Mouse (Mus musculus): ENCODE data around the gene 1700003F12Rik. TPM values are rescaled to one million over a fixed set of nuclear protein-coding genes. Genes with fewer than 3 reads are reported as not detected.
A peak's percentile ranks its signal among the peaks of the same experiment; 100 is the strongest.

1700003F12Rik gene
- total RNA-seq, 1 experiment, result 1.7 TPM

- Histone ChIP-seq H3K4me1 (ENCODE audit: control insufficient read depth in 2 of 2, insufficient read depth in 2 of 2, low read length in 2 of 2, poor library complexity in 1 of 2) (peaks cover 0 to 2% of the 10 kb centered on the region in 2 experiments; a peak in 1 of 4 replicates), H3K9ac (ENCODE audit: insufficient read depth, low read depth, low read length, poor library complexity, severe bottlenecking) (no peak overlapping the region), H3K4me3 (ENCODE audit: insufficient read depth in 1 of 2, low read depth in 1 of 2, low read length in 2 of 2, poor library complexity in 1 of 2, severe bottlenecking in 1 of 2) (no peak overlapping the region), H3K9me3 (ENCODE audit: control insufficient read depth, insufficient read depth, low read depth, low read length) (no peaks in the 10 kb centered on the region), H3K27ac (ENCODE audit: insufficient read depth, low read depth, low read length, poor library complexity, severe bottlenecking) (no peak overlapping the region), H3K36me3 (ENCODE audit: control insufficient read depth, insufficient read depth, low read length, poor library complexity, severe bottlenecking) (peaks cover 23% of the 10 kb centered on the region)
- DNase-seq (ENCODE audit: low read depth, low spot score), result no peak
- TF ChIP-seq HCFC1 (IDR thresholded peaks at IDR 0.05; ENCODE audit: borderline replicate concordance, insufficient read depth, low read length) (no peak), ZNF384 (IDR thresholded peaks at IDR 0.05; ENCODE audit: low read depth, low read length) (no peak)
- in situ Hi-C loops (cut with MboI; ENCODE audit: low sequenced_read_pairs in 2 of 2, unreplicated experiment in 2 of 2), result no loop called here
Measured at GRCm38 (mm10) chr2:154526531-154526930, 20.4 kb upstream of the 1700003F12Rik start.

GRCm38 (mm10) chr2:154532888-154533287 is 14.0 kb upstream of the 1700003F12Rik start:
- H3K4me3 ChIP-seq (ENCODE audit: insufficient read depth in 1 of 2, low read depth in 1 of 2, low read length in 2 of 2, poor library complexity in 1 of 2, severe bottlenecking in 1 of 2), result no peak overlapping the region
- H3K9ac ChIP-seq (ENCODE audit: insufficient read depth, low read depth, low read length, poor library complexity, severe bottlenecking), result no peak overlapping the region
- H3K27ac ChIP-seq (ENCODE audit: insufficient read depth, low read depth, low read length, poor library complexity, severe bottlenecking), result peak overlapping the region; percentile 61; the same call in 1 of the 2 replicates
- DNase-seq (ENCODE audit: low read depth, low spot score), result no peak
- no peaks in the 10 kb centered on the region for H3K9me3 ChIP-seq (ENCODE audit: control insufficient read depth, insufficient read depth, low read depth, low read length)
- peaks cover 2 to 4% of the 10 kb centered on the region in 2 experiments; a peak in 2 of 4 replicates for H3K4me1 ChIP-seq (ENCODE audit: control insufficient read depth in 2 of 2, insufficient read depth in 2 of 2, low read length in 2 of 2, poor library complexity in 1 of 2)
- no peak for TF ChIP-seq HCFC1 (IDR thresholded peaks at IDR 0.05; ENCODE audit: borderline replicate concordance, insufficient read depth, low read length)
- 0 out of 2 replicates have a peak, but pooled peaks have one; percentile 65 for TF ChIP-seq MAFK (IDR thresholded peaks at IDR 0.05; ENCODE audit: insufficient read depth, low read depth, low read length)
- in situ Hi-C loops (cut with MboI; ENCODE audit: low sequenced_read_pairs in 2 of 2, unreplicated experiment in 2 of 2), result no loop called here
- H3K36me3 ChIP-seq (ENCODE audit: control insufficient read depth, insufficient read depth, low read length, poor library complexity, severe bottlenecking), result peaks cover 40% of the 10 kb centered on the region

- Histone ChIP-seq H3K4me3 (ENCODE audit: insufficient read depth in 1 of 2, low read depth in 1 of 2, low read length in 2 of 2, poor library complexity in 1 of 2, severe bottlenecking in 1 of 2) (no peak overlapping the region), H3K4me1 (ENCODE audit: control insufficient read depth in 2 of 2, insufficient read depth in 2 of 2, low read length in 2 of 2, poor library complexity in 1 of 2) (peaks cover 2 to 6% of the 10 kb centered on the region in 2 experiments; a peak in 2 of 4 replicates), H3K9me3 (ENCODE audit: control insufficient read depth, insufficient read depth, low read depth, low read length) (no peaks in the 10 kb centered on the region), H3K9ac (ENCODE audit: insufficient read depth, low read depth, low read length, poor library complexity, severe bottlenecking) (no peak overlapping the region), H3K36me3 (ENCODE audit: control insufficient read depth, insufficient read depth, low read length, poor library complexity, severe bottlenecking) (peaks cover 44% of the 10 kb centered on the region), H3K27ac (ENCODE audit: insufficient read depth, low read depth, low read length, poor library complexity, severe bottlenecking) (no peak overlapping the region)
- TF ChIP-seq ZC3H11A (IDR thresholded peaks at IDR 0.05; ENCODE audit: borderline replicate concordance, low read depth, low read length), result no peak
- TF ChIP-seq CHD2 (IDR thresholded peaks at IDR 0.05; ENCODE audit: low read depth, low read length), result no peak
- TF ChIP-seq ZNF384 (IDR thresholded peaks at IDR 0.05; ENCODE audit: low read depth, low read length), result no peak
- DNase-seq (ENCODE audit: low read depth, low spot score), result no peak
- in situ Hi-C loops (cut with MboI; ENCODE audit: low sequenced_read_pairs in 2 of 2, unreplicated experiment in 2 of 2), result no loop called here
Measured at GRCm38 (mm10) chr2:154534704-154535270, 12.1 kb upstream of the 1700003F12Rik start.

- in situ Hi-C loops (cut with MboI; ENCODE audit: low sequenced_read_pairs in 2 of 2, unreplicated experiment in 2 of 2), result no loop called here
- H3K27ac ChIP-seq (ENCODE audit: insufficient read depth, low read depth, low read length, poor library complexity, severe bottlenecking), result no peak overlapping the region
- DNase-seq (ENCODE audit: low read depth, low spot score), result no peak
- no peak for TF ChIP-seq ZNF384 (IDR thresholded peaks at IDR 0.05; ENCODE audit: low read depth, low read length)
- no peak for TF ChIP-seq MAFK (IDR thresholded peaks at IDR 0.05; ENCODE audit: insufficient read depth, low read depth, low read length)
- no peak for TF ChIP-seq ZC3H11A (IDR thresholded peaks at IDR 0.05; ENCODE audit: borderline replicate concordance, low read depth, low read length)
- no peak for TF ChIP-seq CHD2 (IDR thresholded peaks at IDR 0.05; ENCODE audit: low read depth, low read length)
- no peak for TF ChIP-seq HCFC1 (IDR thresholded peaks at IDR 0.05; ENCODE audit: borderline replicate concordance, insufficient read depth, low read length)
- H3K9me3 ChIP-seq (ENCODE audit: control insufficient read depth, insufficient read depth, low read depth, low read length), result no peaks in the 10 kb centered on the region
- peaks cover 35% of the 10 kb centered on the region for H3K36me3 ChIP-seq (ENCODE audit: control insufficient read depth, insufficient read depth, low read length, poor library complexity, severe bottlenecking)
- no peak overlapping the region for H3K4me3 ChIP-seq (ENCODE audit: insufficient read depth in 1 of 2, low read depth in 1 of 2, low read length in 2 of 2, poor library complexity in 1 of 2, severe bottlenecking in 1 of 2)
- H3K4me1 ChIP-seq (ENCODE audit: control insufficient read depth in 2 of 2, insufficient read depth in 2 of 2, low read length in 2 of 2, poor library complexity in 1 of 2), result peaks cover 0 to 2% of the 10 kb centered on the region in 2 experiments; a peak in 1 of 4 replicates
- H3K9ac ChIP-seq (ENCODE audit: insufficient read depth, low read depth, low read length, poor library complexity, severe bottlenecking), result no peak overlapping the region
Measured at GRCm38 (mm10) chr2:154538310-154538709, 8.6 kb upstream of the 1700003F12Rik start.

GRCm38 (mm10) chr2:154538710-154539109 is 8.2 kb upstream of the 1700003F12Rik start:
- H3K9me3 ChIP-seq (ENCODE audit: control insufficient read depth, insufficient read depth, low read depth, low read length), result no peaks in the 10 kb centered on the region
- TF ChIP-seq ZNF384 (IDR thresholded peaks at IDR 0.05; ENCODE audit: low read depth, low read length) (no peak), CHD2 (IDR thresholded peaks at IDR 0.05; ENCODE audit: low read depth, low read length) (no peak), ZC3H11A (IDR thresholded peaks at IDR 0.05; ENCODE audit: borderline replicate concordance, low read depth, low read length) (no peak), HCFC1 (IDR thresholded peaks at IDR 0.05; ENCODE audit: borderline replicate concordance, insufficient read depth, low read length) (no peak), MAFK (IDR thresholded peaks at IDR 0.05; ENCODE audit: insufficient read depth, low read depth, low read length) (no peak)
- peaks cover 0 to 2% of the 10 kb centered on the region in 2 experiments; a peak in 1 of 4 replicates for H3K4me1 ChIP-seq (ENCODE audit: control insufficient read depth in 2 of 2, insufficient read depth in 2 of 2, low read length in 2 of 2, poor library complexity in 1 of 2)
- in situ Hi-C loops (cut with MboI; ENCODE audit: low sequenced_read_pairs in 2 of 2, unreplicated experiment in 2 of 2), result no loop called here
- DNase-seq (ENCODE audit: low read depth, low spot score), result no peak
- H3K4me3 ChIP-seq (ENCODE audit: insufficient read depth in 1 of 2, low read depth in 1 of 2, low read length in 2 of 2, poor library complexity in 1 of 2, severe bottlenecking in 1 of 2), result no peak overlapping the region
- H3K36me3 ChIP-seq (ENCODE audit: control insufficient read depth, insufficient read depth, low read length, poor library complexity, severe bottlenecking), result peaks cover 35% of the 10 kb centered on the region
- H3K9ac ChIP-seq (ENCODE audit: insufficient read depth, low read depth, low read length, poor library complexity, severe bottlenecking), result no peak overlapping the region
- no peak overlapping the region for H3K27ac ChIP-seq (ENCODE audit: insufficient read depth, low read depth, low read length, poor library complexity, severe bottlenecking)
